In genomic region chr19:5609547-5610404, GRCm38 (mm10) we compare ENCODE assay signal across 7 mouse cellular contexts. TPM values are rescaled to one million over a fixed set of nuclear protein-coding genes. Genes with fewer than 3 reads are reported as not detected.
A peak's percentile ranks its signal among the peaks of the same experiment; 100 is the strongest.
DNase-seq lines count a peak whose midpoint lies in the region; ATAC-seq lines count a peak whose summit lies in the region.

Gene Kat5, minus strand, starts transcription at chr19:5610237.

- peak within 1 kb of the TSS; percentile 73 for H3K9ac ChIP-seq in embryonic facial prominence, embryonic 11.5 days (replicated peaks; ENCODE audit: low read length)
- H3K9ac ChIP-seq in limb, embryonic 11.5 days (ENCODE audit: low read length), result peak within 1 kb of the TSS; percentile 83
- peak within 1 kb of the TSS; percentile 89 for H3K9ac ChIP-seq in midbrain, embryonic 14.5 days (replicated peaks; ENCODE audit: low read length)

- DNase-seq in adrenal gland, postnatal 14 days, result peak; percentile 94
- peak; percentile 94 for DNase-seq in embryonic facial prominence, embryonic 11.5 days (ENCODE audit: low spot score)
- peak; percentile 99 for DNase-seq in heart, adult 11 months
- peak; percentile 97 for DNase-seq in kidney, adult 18-20 months
- peak; percentile 96 for DNase-seq in limb, embryonic 11.5 days (ENCODE audit: low spot score)
- DNase-seq in midbrain, embryonic 14.5 days, result peak; percentile 95
- DNase-seq in spleen, adult 18-20 months, result peak; percentile 83 to 91

- H3K4me3 ChIP-seq in embryonic facial prominence, embryonic 11.5 days (ENCODE audit: low read depth, low read length), result peak within 1 kb of the TSS; percentile 53
- peak within 1 kb of the TSS; percentile 65 for H3K4me3 ChIP-seq in limb, embryonic 11.5 days (ENCODE audit: low read depth, low read length)
- H3K4me3 ChIP-seq in midbrain, embryonic 14.5 days (replicated peaks; ENCODE audit: low read depth, low read length), result peak within 1 kb of the TSS; percentile 63

- peak within 1 kb of the TSS; percentile 74 for H3K4me2 ChIP-seq in embryonic facial prominence, embryonic 11.5 days (ENCODE audit: low read depth, low read length)
- H3K4me2 ChIP-seq in limb, embryonic 11.5 days (ENCODE audit: low read depth, severe bottlenecking), result peak within 1 kb of the TSS; percentile 74
- peak within 1 kb of the TSS; percentile 81 for H3K4me2 ChIP-seq in midbrain, embryonic 14.5 days (ENCODE audit: low read length)

- H3K36me3 ChIP-seq in embryonic facial prominence, embryonic 11.5 days (replicated peaks; ENCODE audit: control insufficient read depth, insufficient read depth, low read depth, low read length), result peaks cover 2% of the 10 kb centered on the region
- H3K36me3 ChIP-seq in limb, embryonic 11.5 days (ENCODE audit: control insufficient read depth, insufficient read depth, low read length), result peaks cover 28% of the 10 kb centered on the region
- peaks cover 41% of the 10 kb centered on the region for H3K36me3 ChIP-seq in midbrain, embryonic 14.5 days (ENCODE audit: control insufficient read depth, insufficient read depth, low read length)

- H3K4me1 ChIP-seq in embryonic facial prominence, embryonic 11.5 days (ENCODE audit: control insufficient read depth, insufficient read depth, low read length), result peaks cover 3% of the 10 kb centered on the region; the same call in 1 of the 2 replicates
- peaks cover 8% of the 10 kb centered on the region; the same call in 1 of the 2 replicates for H3K4me1 ChIP-seq in limb, embryonic 11.5 days (ENCODE audit: control insufficient read depth, insufficient read depth, low read length)
- H3K4me1 ChIP-seq in midbrain, embryonic 14.5 days (ENCODE audit: control insufficient read depth, insufficient read depth, low read length), result peaks cover 22% of the 10 kb centered on the region

- no peaks in the 10 kb centered on the region for H3K27me3 ChIP-seq in embryonic facial prominence, embryonic 11.5 days (ENCODE audit: control insufficient read depth, insufficient read depth, low read length)
- H3K27me3 ChIP-seq in limb, embryonic 11.5 days (ENCODE audit: control insufficient read depth, insufficient read depth, low read length), result no peaks in the 10 kb centered on the region
- no peaks in the 10 kb centered on the region for H3K27me3 ChIP-seq in midbrain, embryonic 14.5 days (ENCODE audit: control insufficient read depth, insufficient read depth, low read length)

- under 1% methylated on average over 53 of the region's 55 CpGs for WGBS in embryonic facial prominence, embryonic 11.5 days
- under 1% methylated on average over 53 of the region's 55 CpGs for WGBS in limb, embryonic 11.5 days
- WGBS in midbrain, embryonic 14.5 days, result under 1% methylated on average over 54 of the region's 55 CpGs

- ATAC-seq in embryonic facial prominence, embryonic 11.5 days (replicated peaks; ENCODE audit: insufficient number of reproducible peaks, low FRiP score, low TSS enrichment, low read depth), result peak; percentile 87
- peak; percentile 85 for ATAC-seq in limb, embryonic 11.5 days (ENCODE audit: insufficient number of reproducible peaks, low FRiP score, low TSS enrichment, low read depth)
- ATAC-seq in midbrain, embryonic 14.5 days (ENCODE audit: low FRiP score, low TSS enrichment), result peak; percentile 93

- H3K27ac ChIP-seq in embryonic facial prominence, embryonic 11.5 days (replicated peaks; ENCODE audit: low read depth, low read length), result peak within 1 kb of the TSS; percentile 87
- H3K27ac ChIP-seq in limb, embryonic 11.5 days (replicated peaks; ENCODE audit: low read depth, low read length), result peak within 1 kb of the TSS; percentile 87
- peak within 1 kb of the TSS; percentile 99 for H3K27ac ChIP-seq in midbrain, embryonic 14.5 days (replicated peaks; ENCODE audit: low read depth, low read length)

- no peaks in the 10 kb centered on the region for H3K9me3 ChIP-seq in embryonic facial prominence, embryonic 11.5 days (replicated peaks; ENCODE audit: control insufficient read depth, low read length)
- H3K9me3 ChIP-seq in limb, embryonic 11.5 days (ENCODE audit: control insufficient read depth, low read length), result no peaks in the 10 kb centered on the region
- H3K9me3 ChIP-seq in midbrain, embryonic 14.5 days (ENCODE audit: control insufficient read depth, low read length), result no peaks in the 10 kb centered on the region

RNA-seq across cellular contexts. Expression of gene Kat5, which starts in this region (rescaled TPM):
- 54.8 and 62.0 TPM in 2 replicates for total RNA-seq in adrenal gland, postnatal 14 days (2021)
- 28.9 and 32.2 TPM in 2 replicates for polyA plus RNA-seq in embryonic facial prominence, embryonic 11.5 days (2014; fragmentation: Nextera tagmentation; extraction: Ambion mirVana)
- polyA plus RNA-seq in limb, embryonic 11.5 days (2014; fragmentation: Nextera tagmentation; extraction: Ambion mirVana), result 33.6 and 36.6 TPM in 2 replicates
- polyA plus RNA-seq in midbrain, embryonic 14.5 days (2014; fragmentation: Nextera tagmentation; extraction: Ambion mirVana), result 49.5 and 58.3 TPM in 2 replicates

Comparison
In these comparisons a context has a peak if more than half of its experiments do, and no peak if none do; other contexts are left out.
1. Peak in every context shown above with its lines: DNase-seq, ATAC-seq, H3K4me3 ChIP-seq and H3K27ac ChIP-seq.